Mouse (Mus musculus) heart, postnatal 36 days (tissue): ENCODE results near the gene BC048679. TPM values are rescaled to one million over a fixed set of nuclear protein-coding genes. Genes with fewer than 3 reads are reported as not detected.
"Not testable (repeated sequence)": the region's sequence is repeated elsewhere in the genome, so short reads cannot be mapped to it uniquely, and the experiment has no call there.

ENCODE experiments used
- DNase-seq, 2 experiments: peaks; one replicate each; pipeline ENCODE4 v3.0.0; 2021 to 2022
- intact Hi-C: fragments of 180-260 bp; cut with DNase I; formaldehyde crosslinking; loops from one replicate; pipeline ENCODE4 v1.15.1; 2025
- total RNA-seq, 2 experiments: library from RNA; stranded (reverse); gene quantifications; 2 replicates each; pipeline ENCODE4 v1.2.3; 2021

The BC048679 gene
- total RNA-seq, 2 experiments from 2014 or later: not detected

DNA sequence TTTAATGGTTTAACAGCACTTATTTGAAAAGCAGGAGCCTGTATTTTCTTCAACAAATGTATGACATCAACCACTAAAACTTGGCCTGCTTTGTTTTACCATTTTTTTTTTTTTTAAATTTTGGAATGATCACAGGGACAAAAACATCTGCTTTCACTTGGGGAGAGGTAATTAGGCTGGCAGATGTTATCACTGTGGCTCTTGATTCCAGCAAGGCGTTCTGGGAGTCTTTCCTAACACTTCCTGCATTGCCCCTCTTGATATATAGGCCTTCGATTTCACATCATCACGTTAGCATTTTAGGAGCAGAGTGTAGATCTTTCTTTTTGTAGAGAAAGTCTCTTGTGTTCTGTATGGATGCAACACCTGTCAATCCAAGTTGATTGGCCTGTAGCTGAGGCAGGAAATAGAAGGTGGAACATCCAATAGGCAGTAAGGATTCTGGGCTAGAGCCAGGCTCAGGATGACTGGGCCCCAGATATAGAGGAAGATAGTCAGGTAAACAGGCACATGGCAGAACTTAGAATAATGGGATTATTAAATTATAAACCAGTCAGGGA lies 18.5 kb downstream of the BC048679 start:
- DNase-seq: no peak
- intact Hi-C loops: no loop called here

DNA sequence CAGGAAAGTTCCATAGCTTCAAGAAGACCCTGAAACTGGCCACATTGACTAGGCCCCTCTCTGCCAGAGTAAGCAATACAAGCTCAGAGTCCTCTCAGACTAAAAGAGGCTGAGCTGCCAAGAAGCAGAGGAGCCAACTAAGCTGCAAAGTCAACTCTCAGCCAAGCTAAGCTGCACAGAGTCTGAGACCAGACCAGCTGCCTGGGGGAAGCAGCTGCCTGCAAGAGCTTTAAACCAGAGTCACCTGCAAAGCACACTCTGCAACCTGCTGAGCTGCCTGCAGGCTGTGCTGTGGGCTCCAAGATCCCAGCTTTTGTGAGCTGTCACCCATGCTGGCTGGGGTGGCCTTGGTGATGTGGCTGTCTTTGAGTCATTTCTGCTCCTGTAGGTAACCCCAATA lies 19.8 kb downstream of the BC048679 start:
- DNase-seq, intact Hi-C loops: not testable (repeated sequence)

DNA sequence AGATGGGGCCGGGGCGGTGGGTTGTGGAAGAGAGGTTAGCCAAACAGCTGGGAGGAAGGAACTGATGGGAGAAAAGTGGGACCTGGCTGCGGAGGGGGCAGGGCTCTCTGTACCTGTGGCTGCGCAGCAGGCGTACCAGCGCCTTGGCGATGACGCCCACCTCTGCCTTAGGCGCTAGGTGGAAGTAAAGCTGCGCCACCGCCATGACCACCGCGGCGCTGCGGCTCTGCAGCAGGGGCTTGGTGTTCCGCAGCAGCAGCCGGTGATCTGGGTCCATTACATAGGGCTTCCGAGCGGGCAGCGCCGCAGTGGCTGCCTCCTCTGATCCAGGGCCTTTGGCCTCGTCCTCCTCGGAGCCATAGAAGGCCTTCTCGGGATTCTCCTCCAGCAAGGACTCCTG lies 21.2 kb downstream of the BC048679 start:
- intact Hi-C loops: no loop called here
- no peak for DNase-seq

DNA sequence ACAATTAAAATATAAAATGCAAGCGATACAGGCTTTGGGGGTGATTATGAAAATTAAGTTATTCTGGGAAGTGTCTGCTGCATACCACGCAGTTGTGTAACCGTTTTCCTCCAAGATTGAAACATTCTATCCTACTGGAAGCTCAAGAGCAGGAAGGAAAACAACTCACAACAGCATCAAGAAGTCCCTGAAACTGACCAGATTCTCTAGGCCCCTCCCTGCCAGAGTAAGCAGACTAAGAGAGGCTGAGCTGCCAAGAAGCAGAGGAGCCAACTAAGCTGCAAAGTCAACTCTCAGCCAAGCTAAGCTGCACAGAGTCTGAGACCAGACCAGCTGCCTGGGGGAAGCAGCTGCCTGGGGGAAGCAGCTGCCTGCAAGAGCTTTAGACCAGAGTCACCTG lies 22.9 kb downstream of the BC048679 start:
- intact Hi-C loops: no loop called here
- DNase-seq: no peak

DNA sequence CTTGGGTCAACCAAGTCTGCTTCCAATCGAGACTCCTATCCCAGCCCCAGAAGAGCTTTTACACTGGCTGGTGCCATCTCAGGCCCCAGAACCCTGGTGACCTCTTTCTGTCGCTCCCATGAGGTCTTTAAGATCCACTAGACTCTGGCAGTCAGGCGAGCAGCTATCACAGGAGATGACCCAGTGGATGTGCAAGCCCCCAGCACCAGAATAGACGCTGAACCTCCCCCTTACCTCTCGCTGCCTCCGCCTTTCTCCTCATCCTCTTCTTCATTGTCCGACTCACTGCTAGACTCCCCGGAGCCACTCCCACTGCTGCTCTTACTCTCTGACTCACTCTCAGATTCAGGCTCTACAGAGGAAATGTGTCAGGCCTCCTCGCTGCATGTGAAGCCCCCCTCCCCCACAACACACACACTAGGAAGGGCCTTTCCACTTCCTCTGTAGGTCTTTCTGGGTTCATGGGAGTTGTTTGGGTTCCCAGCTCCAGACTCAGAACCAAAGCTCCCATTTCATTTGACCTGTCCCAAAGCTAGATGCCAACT lies 33.1 kb downstream of the BC048679 start:
- intact Hi-C loops: no loop called here

DNA sequence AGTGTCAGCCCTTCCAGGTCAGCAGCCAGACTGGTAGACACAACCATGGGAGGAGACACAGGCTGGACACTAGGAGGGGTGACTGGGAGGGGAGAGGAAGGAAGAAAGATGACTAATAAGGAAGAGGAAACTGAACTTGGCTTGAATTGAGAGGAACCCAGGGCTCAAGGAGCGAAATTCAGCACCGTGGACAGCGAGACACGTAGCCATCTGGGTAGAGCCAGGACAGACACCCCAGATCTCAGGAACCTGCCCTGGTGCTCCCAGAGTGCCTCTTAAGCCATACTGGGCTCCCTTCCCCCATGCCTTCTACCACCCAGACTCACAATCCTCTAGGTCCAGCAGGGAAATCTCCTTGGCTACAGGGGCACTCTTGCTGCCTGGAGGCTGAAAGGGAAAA lies 34.0 kb downstream of the BC048679 start:
- intact Hi-C loops: no loop called here
- DNase-seq: no peak

More for the DNA sequence above, 33.1 kb downstream of the BC048679 start:
- DNase-seq: no peak

DNA sequence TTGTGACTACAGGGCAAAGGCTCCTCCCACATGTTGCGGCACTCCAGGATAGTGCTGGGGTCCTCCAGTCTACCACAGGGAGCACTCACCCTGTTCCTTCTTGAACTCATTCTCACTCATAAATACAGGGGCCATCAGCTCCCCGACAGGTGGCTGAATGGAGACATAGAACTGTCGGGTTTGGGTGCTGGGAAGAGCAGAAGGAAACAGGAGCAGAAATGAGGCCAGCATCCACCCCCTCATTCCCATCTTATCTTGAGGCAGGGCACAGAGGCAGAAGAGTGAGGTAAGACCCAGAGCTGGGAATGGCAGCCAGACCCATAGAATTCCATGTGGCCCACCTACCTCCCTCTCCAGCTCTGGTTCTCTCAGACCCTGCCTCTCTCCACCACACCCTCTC lies 35.3 kb downstream of the BC048679 start:
- intact Hi-C loops: no loop called here
- no peak for DNase-seq

DNA sequence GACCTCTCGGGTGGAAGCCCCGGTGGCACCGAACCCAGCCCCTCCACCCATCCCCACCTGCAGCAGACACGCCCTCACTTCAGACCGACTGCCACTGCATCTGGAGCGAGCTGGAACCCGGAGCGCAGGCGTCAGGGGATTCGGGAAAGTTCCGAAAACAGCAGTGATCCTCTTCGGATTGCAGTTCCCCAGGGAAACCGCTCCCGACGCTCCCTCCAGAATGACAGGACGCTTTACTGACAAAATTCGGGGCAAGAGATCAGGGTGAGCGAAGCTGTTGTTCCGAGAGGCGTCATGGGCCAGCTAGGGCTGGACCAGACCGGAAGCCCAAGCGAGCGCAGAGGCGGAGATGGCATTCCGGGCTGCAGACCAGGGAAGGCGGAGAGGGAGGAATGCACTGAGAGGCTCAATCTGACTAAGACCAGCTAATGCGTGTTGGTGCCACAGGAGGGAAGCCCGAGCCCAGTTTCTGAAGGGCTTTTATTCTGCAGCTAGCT lies 42.9 kb downstream of the BC048679 start, which contains the start of gene Cpeb1:
Gene Cpeb1 (minus strand): TSS at position 311 of the 497 bp plus-strand sequence.
- DNase-seq: peak; percentile 67 to 73
- intact Hi-C loops: loop anchor here (5.0 kb wide), 2 partner anchors 107 to 287 kb away; no protein-coding TSS in a partner anchor

DNA sequence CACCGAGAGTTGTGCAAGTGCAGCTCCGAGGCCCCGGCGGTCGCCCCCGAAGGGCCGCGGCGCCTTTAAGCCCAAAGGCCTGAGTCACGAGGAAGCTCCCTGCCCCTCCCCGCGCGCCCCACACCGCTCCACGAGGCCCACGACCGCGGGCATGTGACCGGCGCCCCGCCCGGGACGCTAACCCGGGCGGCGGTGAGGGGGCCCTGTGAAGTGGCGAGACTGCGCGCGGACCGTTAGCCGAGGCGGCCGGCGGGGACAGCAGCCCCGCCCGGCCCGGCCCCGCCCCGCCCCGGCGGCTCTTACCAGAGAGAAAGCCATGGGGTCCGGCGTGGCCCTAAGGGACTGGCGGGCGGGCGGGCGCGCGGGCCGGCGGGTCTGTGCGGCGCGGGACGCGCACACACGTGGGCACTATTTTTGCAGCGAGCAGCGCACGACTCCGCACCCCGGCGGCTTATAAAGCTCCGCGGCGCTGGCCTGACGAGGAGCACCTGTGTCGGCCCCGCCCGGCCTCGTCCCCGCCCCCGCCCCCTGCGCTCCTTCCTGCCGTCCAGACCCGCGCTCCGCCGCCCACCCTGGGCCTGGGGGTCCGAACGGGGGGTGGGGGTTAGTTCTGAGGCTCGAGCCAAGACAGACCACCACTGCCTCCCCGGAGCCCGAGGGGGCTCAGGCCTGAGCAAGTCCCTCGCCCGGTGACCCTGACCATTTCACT lies 43.6 kb downstream of the BC048679 start:
- intact Hi-C loops: loop anchor here (5.0 kb wide), 2 partner anchors 108 to 288 kb away; no protein-coding TSS in a partner anchor

DNA sequence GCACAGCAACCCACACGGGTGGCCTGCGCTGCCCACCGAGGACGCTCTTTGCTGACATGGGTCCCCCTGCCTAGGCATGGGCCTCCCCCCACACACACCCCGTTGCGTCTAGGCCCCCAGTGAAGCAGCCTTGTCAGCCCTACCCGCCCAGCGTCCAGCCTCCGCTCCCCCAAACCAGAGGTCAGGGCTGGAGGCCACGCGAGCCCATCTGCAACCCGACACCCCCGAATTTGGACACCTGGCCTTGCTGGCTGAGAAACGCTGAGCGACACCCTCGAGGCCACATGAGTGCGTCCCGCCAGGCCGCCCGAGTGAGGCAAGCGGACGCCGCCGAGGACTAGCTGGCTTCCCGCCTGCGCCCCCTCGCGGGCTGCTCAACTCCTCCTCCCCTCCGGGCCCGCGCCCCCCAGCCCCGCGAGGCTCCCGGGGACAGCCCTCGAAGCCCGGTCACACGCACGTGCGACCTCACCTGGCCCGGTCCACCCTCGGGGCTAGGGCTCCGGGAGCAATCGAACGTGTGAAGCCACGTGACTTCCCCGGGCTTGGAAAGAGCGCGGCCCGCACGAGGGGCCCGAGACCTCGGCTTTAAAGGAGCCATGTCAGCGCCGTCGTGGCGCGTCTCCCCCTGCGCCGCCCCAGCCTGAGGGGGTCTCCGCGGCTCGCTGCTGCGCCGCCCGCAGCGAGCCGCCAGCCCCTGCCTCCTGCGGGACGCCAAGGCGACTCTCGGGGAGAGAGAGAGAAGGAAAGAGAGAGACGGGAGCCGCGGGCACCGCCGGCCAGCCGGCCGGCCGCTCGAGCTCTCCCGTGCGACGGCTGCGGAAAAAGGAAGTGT lies 44.4 kb downstream of the BC048679 start:
- intact Hi-C loops: no loop called here

More for the DNA sequence above, 43.6 kb downstream of the BC048679 start:
- peak; percentile 60 to 68 for DNase-seq

DNA sequence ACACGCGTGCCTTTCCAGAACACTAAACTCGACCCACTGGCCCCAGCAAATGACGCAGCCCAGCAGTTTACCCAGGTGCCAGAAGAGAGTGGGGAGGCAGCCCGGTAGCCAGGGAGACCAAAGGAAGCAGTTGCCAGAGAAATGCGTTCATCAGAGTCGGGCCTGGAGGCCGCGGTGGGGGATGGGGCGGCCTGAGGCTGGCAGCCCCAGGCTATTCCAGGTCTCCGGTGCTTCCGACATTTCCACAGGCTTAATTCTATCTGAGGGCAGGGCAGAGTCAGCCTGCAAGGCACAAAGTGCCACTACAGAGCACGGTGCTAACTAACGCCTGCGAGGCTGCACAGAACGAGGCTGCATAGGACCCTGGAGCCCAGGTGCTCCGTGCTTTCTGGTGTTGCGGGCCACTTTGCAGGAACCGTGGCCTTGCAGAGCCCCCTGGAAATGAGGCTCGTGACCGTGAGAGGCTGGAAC lies 45.1 kb downstream of the BC048679 start:
- peak; percentile 10 to 24 for DNase-seq

More for the DNA sequence above, 44.4 kb downstream of the BC048679 start:
- peak; percentile 39 to 59 for DNase-seq

More for the DNA sequence above, 45.1 kb downstream of the BC048679 start:
- intact Hi-C loops: no loop called here

Other genes with a start within 250 kb of the BC048679 start
- gene Rps17, start 153.0 kb downstream of the BC048679 start, total RNA-seq: 100 to 1,000 TPM; 870 to 936 TPM
- 10 to 100 TPM; 11.4 to 15.8 TPM for gene Cpeb1, start 42.8 kb downstream of the BC048679 start, total RNA-seq
- under 1 TPM in 1 of 2 experiments, not detected in 1; 0.44 TPM for gene Ap3b2, start 4.4 kb downstream of the BC048679 start, total RNA-seq
- gene Fsd2, start 68.7 kb upstream of the BC048679 start, total RNA-seq: 100 to 1,000 TPM; 276 to 293 TPM
- gene Whamm, start 73.0 kb upstream of the BC048679 start, total RNA-seq: 10 to 100 TPM in 1 of 2 experiments, 1 to 10 TPM in 1; 10.0 to 10.5 TPM
- 100 to 1,000 TPM in 1 of 2 experiments, 10 to 100 TPM in 1; 89.6 to 108 TPM for gene Homer2, start 209.2 kb upstream of the BC048679 start, total RNA-seq